Mouse (Mus musculus) kidney, embryonic 15.5 days (tissue): ENCODE measurements at regions not wholly inside any gene's neighbourhood (a gene's known extent, or its start where the extent isn't known, plus 50 kb on each side); places are given as distances from the start of the nearest gene placed in this dataset.
"Not testable (repeated sequence)": the region's sequence is repeated elsewhere in the genome, so short reads cannot be mapped to it uniquely, and the experiment has no call there.

Experiments used
- ATAC-seq: fragments of 200-750 bp; cut with Nextera tagmentation; replicated peaks from 2 replicates; pipeline ENCODE4 v1.8.0; 2017; ENCODE audit warnings: moderate TSS enrichment; ENCODE audit not compliant: low FRiP score
- H3K27ac ChIP-seq: fragments of 300-500 bp; sonication (generic); 2 replicates; pipeline ENCODE4 v1.5.1; 2015; ENCODE audit warnings: mild to moderate bottlenecking, inconsistent platforms
- H3K27me3 ChIP-seq: fragments of 300-500 bp; sonication (generic); 2 replicates; pipeline ENCODE4 v1.6.1; 2015; ENCODE audit warnings: inconsistent platforms
- H3K36me3 ChIP-seq: fragments of 300-500 bp; sonication (generic); 2 replicates; pipeline ENCODE4 v1.6.1; 2015; ENCODE audit warnings: inconsistent platforms
- H3K4me1 ChIP-seq: fragments of 300-500 bp; sonication (generic); 2 replicates; pipeline ENCODE4 v1.6.1; 2015; ENCODE audit warnings: inconsistent platforms
- H3K4me2 ChIP-seq: fragments of 300-500 bp; sonication (generic); 2 replicates; pipeline ENCODE4 v1.6.1; 2015; ENCODE audit warnings: moderate library complexity, mild to moderate bottlenecking, inconsistent platforms
- H3K4me3 ChIP-seq: fragments of 300-500 bp; sonication (generic); replicated peaks from 2 replicates; pipeline ENCODE4 v1.5.1; 2015; ENCODE audit warnings: mild to moderate bottlenecking, inconsistent platforms
- H3K9ac ChIP-seq: fragments of 300-500 bp; sonication (generic); 2 replicates; pipeline ENCODE4 v1.6.1; 2015; ENCODE audit warnings: mild to moderate bottlenecking, inconsistent platforms
- H3K9me3 ChIP-seq: fragments of 300-500 bp; sonication (generic); replicated peaks from 2 replicates; pipeline ENCODE4 v1.6.1; 2016; ENCODE audit warnings: inconsistent platforms
- WGBS: fragments of 180-500 bp; shearing (Covaris S2); methylation state at CpG from one replicate; pipeline ENCODE4 v1.1.7; 2015; ENCODE audit warnings: mixed read lengths; 5-methylcytosine and 5-hydroxymethylcytosine counted together

- not testable (repeated sequence) for H3K4me2 ChIP-seq
Measured at GRCm38 (mm10) chr11:7775361-7775760, 561.6 kb upstream of the Igfbp3 start.

GRCm38 (mm10) chr11:7765303-7765702, 551.6 kb upstream of the Igfbp3 start:
- Histone ChIP-seq H3K4me2 (no peak overlapping the region), H3K27me3 (no peaks in the 10 kb centered on the region), H3K9me3 (no peaks in the 10 kb centered on the region), H3K27ac (no peak overlapping the region), H3K4me1 (no peaks in the 10 kb centered on the region), H3K9ac (no peak overlapping the region), H3K36me3 (no peaks in the 10 kb centered on the region), H3K4me3 (no peak overlapping the region)
- 37% methylated on average over 1 of the region's 1 CpGs for WGBS
- ATAC-seq: no peak

More at GRCm38 (mm10) chr11:7775361-7775760, 561.6 kb upstream of the Igfbp3 start:
- H3K27me3 ChIP-seq, H3K27ac ChIP-seq, H3K9me3 ChIP-seq, H3K9ac ChIP-seq, ATAC-seq, H3K4me1 ChIP-seq, H3K36me3 ChIP-seq, H3K4me3 ChIP-seq: not testable (repeated sequence)

GRCm38 (mm10) chr11:7758862-7759467, 545.2 kb upstream of the Igfbp3 start:
- no peak for ATAC-seq
- no peaks in the 10 kb centered on the region for H3K27me3 ChIP-seq
- no peak overlapping the region for H3K4me3 ChIP-seq
- H3K9me3 ChIP-seq: no peaks in the 10 kb centered on the region
- no peaks in the 10 kb centered on the region for H3K36me3 ChIP-seq
- H3K27ac ChIP-seq: no peak overlapping the region
- 53% methylated on average over 6 of the region's 6 CpGs for WGBS
- H3K9ac ChIP-seq: no peak overlapping the region
- H3K4me2 ChIP-seq: no peak overlapping the region
- H3K4me1 ChIP-seq: no peaks in the 10 kb centered on the region
